Mouse (Mus musculus): ENCODE results near the gene 3830406C13Rik.

DNA sequence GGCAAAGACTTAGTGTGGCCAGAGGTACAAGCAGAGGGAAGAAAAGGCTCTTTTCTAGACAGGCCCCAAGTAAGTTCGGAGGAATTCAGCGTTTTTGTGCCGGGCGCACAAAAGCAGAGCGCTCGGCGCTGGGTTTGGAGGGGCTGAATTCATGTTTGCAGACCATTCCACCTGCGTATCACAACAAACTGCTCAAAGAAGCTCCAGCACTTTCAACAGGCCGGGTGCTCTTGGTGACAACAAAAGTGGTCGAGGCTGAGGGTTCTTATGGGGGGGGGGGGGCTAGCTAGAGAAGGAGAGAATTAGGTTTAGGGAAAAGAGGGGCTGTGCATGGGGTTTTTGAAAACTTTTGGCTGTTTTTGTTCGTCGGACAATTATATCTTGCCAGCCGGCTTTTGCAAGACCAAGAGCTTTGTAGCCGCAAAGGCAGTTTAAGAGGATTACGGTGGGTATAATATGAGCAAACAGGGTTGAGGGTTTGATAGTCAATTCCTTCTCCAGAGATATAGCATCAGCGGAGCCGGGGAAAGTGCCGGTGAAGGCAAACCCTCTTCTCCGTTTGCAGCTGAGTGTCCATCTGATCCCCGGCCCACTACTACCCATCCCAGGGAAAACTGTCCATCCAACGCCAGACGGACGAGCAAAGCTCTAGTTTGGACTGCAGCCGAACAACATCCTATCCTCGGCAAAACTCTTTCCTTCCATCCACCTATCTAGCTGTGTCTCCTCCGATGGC, 63.1 kb downstream of the 3830406C13Rik start:
- TF ChIP-seq CTCF (conservative IDR thresholded peaks at IDR 0.05; ENCODE audit: insufficient read depth, insufficient read length, low read depth, low read length), result no peak
- no peak for TF ChIP-seq POLR2A (IDR thresholded peaks at IDR 0.05; ENCODE audit: low read depth, low read length)

All from kidney, adult 2 months (tissue).